Mouse (Mus musculus): Measurements from ENCODE around the gene Gm32742. TPM values are rescaled to one million over a fixed set of nuclear protein-coding genes. Genes with fewer than 3 reads are reported as not detected.
A peak's percentile ranks its signal among the peaks of the same experiment; 100 is the strongest.
"Not testable (repeated sequence)": the region's sequence is repeated elsewhere in the genome, so short reads cannot be mapped to it uniquely, and the experiment has no call there.

Gene Gm32742
- total RNA-seq, 2 experiments from 2014 or later, result not detected

DNA sequence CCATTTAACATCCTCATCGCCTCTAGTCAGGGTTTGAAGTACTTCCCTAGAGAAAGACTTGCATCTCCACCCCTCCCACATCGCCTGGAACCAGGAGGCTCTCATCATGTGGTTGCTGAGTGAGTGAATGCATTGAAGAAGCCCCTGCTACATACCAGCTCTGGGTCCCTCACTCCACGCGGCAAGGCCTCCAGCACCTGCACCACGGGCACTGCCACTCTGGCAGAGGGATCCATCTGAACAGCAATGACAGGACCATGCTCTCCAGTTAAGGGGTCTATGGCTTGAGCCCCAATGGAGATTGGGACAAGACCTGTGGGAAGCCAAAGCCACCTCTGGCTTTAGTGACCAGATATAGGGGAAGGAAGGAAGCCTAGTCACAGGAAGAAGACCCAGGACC is 18.0 kb downstream of the Gm32742 start:
- DNase-seq, result no peak

DNA sequence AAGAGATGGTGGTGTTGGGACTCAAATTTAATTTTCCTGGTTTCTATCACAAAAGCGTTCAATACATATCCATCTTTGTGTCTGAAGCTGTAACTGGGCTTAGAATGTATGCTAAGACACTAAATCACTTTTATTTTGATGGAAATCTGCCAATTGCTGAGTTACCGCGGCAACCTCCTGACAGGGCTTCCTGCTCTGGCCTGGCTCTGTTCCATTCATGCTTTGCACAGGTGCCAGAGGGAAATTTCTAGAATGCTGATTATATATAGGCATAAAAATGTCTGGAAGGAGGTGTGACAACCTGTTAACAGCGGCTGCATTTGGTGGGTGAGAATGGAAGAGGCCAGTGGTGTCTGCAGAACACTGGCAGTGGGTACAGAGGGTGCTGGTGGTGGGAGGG is 18.8 kb downstream of the Gm32742 start:
- no peak for DNase-seq

DNA sequence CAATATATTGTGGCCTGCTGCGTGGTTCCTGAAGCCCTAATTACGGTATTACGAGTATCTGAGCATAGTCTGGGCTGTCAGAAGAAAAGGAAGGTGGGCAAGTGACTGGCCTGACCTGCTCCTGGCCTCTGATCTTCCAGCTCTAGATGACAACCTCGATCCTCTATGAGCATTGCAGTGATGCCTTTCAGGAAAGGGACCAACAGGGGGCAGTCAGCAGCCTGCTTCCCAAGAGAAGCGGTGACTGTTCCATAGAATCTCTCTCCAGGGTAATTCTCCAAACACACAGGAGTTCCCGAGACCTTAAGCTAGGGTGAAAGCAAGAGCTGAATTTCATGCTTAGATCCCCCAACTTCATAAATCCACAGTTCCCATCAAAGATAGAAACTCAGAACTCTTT is 21.1 kb downstream of the Gm32742 start:
- DNase-seq, result no peak

DNA sequence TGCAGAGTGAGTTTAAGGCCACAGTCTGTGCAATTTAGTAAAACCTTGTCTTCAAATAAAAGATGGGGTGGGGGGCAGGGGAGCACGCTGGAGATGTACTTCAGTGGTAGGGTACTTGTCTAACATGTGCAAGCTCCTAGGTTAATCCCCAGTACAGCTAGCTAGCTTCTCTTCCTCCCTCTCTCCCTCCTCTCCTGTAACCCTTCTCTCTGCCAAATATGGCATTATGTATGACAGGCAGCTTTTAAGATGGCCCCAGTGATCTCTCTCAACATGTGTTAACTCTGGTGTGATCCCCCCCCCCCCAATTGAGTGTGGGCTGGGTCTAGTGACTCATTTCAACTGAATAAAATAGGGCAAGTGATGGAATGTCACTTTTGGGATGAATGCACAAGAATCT is 21.9 kb downstream of the Gm32742 start:
- no peak for DNase-seq

DNA sequence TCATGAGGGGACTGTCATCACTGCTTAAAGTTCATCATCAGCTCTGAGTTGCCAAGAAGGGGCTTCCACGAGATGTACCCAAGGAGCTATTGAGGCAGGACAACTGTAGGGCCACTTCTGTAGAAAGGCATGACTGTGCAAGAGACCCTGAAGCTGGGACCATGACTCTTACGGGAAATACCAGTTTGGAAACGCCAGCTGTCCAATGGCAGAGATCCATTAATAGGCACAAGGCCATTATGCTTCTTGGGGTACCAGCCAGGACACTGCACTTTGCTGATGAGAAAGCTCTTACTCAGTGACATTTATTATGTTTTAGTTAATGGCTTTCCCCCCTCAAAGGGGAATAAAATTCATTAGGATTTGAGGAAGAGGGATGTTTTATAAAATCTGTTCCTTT is 24.6 kb downstream of the Gm32742 start:
- no peak for DNase-seq

DNA sequence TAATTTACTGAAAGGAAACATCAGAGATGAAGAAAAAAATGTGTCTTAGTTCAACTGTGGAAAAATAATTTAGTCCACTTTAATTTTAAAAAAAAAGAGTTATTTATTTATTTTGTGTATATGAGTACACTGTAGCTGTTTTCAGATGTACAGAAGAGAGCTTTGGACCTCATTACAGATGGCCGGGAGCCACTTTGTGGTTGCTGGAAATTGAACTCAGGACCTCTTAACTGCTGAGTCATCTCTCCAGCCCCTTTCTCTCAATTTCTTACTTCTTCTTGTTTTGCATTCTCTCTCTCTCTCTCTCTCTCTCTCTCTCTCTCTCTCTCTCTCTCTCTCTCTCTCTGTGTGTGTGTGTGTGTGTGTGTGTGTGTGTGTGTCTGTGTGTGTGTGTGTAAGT is 25.9 kb downstream of the Gm32742 start:
- DNase-seq, result not testable (repeated sequence)

DNA sequence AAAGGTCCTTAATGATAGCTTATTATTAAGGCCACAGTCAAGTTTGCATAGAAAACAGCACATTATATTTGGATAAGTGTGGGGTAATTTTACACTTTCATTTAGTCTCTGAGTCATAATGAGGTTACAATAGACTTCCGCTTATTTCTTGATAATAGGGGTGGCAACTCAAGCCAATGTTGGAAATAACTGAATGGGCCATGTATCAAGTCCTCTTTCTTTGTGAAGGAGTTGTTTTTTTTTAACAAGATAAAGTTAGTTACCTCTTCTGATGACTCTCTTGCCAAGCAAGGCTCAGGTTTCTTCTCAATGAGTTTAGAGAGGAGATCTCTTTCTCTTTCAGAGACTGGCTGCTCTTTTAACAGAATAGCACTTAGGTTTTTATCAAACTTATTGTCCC is 27.0 kb downstream of the Gm32742 start:
- no peak for DNase-seq

DNA sequence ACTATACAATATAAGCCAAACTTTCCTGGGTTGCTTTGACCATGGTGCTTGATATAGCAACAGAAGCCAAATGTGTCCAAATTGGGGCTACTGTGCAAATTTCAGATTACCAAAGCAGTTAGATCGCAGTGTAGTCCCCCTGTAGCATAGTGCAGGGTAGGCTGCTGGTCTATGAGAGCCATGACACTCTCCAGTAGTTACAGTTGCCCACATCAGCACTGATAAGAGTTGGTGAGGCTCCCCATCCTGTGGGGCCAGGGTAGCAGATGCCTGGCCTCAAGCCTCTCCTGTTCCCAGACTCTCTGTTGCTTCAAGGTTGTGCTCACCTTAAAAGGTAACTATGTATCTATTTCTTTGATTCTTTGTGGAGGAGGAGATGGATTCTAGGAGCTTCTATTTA is 27.5 kb downstream of the Gm32742 start:
- DNase-seq, result no peak

DNA sequence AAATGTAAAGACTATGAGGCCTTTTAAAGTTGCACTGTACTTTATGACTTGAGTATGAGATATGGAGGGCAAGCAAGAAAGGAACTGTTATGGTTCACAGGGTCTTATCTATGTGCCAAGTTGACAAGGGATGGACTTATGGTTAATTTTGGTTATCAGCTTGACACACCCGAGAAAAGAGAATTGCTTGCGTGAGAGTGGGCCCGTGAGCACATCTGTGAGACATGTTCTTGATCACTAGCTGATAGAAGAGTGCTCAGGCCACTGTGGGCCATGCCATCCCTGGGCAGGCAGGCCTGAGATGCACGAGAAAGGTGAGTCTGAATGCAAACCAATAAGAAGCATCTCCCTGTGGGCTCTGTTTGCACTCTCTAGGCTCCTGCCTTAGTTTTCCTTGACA is 27.9 kb downstream of the Gm32742 start:
- no peak for DNase-seq

DNA sequence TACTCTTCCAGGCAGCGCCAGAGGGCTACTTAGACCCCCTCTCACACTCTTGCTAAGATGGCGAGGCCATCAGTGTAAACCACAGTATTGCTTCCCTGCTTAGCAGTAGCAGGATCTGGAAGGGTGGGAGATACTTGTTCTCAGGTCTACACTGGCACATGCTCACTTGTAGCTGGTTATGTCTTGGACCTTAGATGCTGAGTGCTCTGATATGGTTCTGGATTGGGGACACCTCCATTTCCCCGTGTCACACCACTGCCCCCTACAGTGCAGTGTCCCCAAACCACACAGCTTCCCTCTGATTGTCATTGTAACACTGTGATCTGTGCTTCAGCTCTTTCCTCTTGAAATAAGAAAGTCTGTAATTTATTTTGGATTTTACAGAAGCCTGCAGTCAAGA is 28.3 kb downstream of the Gm32742 start:
- DNase-seq, result no peak

DNA sequence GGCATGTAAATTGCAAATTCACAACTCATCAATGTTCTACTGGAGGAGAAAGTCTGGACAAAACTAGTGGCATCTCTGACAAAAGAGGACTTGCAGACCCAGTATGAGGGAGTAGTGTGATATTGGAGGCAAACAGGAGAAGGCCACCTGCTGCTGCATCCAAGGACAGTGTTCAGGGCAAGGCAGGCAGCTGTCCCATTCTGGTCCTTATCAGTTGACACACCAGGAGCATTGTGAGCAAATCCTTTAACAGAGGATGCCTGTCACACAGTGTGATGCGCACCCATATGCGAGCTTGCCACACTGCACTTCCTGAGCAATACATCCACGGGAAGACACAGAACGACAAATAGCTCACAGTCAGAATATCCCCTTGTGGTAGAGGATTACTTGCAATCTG is 50.5 kb downstream of the Gm32742 start:
- no peak for DNase-seq

DNA sequence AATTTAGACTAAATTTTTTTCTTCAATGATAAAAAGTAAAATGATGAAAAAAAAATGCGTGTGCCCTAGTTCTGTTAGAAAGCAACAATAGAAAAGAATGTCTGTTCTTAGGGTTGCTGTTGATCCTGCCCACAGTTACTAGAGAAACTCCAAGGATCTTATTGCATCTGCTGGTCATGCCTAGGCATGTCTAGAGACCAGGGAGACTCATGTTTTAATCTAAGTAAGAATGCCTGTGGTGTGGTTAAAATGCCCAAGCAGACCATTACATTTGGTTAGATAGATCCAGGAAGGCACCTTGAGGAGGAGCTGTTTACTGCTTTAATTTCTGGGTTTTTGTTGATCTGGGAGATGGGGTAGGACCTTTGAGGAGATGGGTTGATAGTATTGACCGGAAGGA is 59.6 kb downstream of the Gm32742 start:
- no peak for DNase-seq

DNA sequence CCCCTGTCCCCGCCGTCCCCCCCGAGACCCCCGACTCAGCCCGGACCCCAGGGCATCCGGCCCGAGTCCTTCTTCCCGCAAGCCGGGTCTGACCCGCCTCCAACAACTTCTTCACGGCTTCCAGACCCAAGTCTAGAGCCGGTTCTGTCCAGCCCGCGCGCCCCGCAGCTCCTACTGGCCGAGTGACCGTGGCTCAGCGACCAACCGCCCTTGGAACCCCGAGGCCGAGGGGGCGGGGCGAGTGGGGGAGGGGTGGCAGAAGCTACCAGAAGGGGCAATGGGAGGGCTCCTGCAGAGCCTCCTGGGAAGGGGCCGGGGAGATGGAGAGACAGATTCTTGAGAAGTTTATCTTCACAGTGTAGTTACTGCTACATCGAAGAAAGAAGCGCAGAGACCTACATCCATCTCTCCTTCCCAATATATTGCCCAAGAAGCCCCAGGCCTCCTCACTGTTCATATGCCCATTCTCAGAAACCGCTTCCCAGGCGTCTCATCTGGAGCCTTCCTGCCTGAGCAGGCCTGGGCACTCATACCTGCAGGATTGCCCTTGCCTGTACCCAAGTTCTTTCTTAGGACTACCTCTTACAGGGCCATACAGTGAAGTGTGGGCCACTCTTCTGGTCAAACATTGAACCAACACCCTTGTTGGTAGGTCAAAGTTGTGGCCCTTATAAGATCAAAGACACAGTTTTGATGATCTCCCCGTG is 61.4 kb downstream of the Gm32742 start:
- no peak for DNase-seq

DNA sequence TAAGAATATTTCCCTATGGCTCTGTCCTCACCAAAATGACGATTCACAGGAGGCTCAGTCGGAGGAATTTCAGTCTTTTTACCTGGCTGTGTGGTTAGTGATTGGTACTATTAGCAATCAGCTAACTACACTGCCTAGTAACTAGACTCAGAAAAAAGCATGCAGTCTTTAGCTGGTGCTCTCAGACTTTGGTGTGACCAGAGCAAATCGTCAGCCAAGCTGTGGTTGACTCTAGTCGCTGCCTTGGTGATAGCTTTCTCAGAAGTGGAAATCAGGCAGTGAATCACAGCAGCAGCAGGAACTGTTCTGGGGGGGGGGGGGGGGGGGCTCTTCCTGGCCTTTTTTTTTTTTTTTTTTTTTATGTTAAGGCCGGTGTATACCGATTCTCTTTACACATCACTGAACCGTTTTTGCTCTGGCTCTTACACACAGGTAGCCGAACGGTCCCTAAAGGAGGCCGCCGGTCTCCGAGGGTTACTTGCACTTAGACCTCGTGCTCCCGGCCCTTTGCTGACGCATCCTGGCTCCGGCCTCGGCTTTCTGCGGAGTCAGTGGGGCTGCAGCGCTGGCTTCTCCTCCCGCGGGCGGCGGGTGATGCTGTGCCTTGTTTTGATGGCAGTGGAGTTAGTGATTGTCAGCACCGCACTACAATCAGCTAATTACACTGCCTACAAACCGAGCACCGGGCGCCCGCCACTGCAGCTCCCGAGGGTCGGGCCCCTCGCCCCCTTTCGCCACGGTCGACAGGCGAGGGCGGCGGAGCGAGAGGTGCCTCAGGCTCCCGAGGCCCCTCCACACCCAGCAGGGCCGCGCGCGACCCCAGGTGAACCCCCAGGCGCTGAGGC is 62.1 kb downstream of the Gm32742 start:
- peak; percentile 30 to 33 for DNase-seq

DNA sequence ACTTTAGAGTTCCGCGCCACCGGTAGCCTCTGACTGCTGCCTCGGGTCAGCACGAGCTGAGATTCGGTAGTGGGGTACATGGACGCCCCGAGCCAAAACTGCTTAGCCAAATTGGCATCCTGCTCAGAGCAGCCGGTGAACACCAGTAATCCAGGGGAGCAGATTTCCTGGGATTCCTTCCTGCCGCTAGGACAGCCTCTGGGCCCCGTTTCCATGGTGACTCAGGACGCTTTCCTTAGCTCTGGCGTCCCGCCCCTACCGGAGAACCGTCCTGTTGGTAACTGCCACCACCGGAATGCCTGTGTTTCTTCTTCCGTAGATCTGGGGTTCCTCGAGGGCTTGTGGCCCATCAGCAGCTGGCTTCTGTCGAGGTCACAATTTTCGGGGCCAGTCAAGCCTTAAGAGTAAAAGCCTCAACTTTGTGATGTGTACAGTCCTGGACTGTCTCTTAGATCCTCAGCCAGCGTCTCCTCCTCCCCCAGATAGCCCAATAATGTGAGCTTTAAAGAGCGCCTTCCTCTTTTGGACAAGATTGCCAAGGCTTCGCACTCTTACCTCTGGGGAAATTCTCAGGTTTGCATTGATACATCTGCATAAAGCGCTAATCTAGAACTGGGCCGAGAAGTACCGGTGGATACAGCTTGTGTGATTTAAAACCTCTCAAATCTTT is 63.4 kb downstream of the Gm32742 start, which contains the start of gene 4833427G06Rik:
Gene 4833427G06Rik, minus strand, starts transcription at position 323 of the 670 bp plus-strand sequence.
- DNase-seq, result peak; percentile 18 to 21

DNA sequence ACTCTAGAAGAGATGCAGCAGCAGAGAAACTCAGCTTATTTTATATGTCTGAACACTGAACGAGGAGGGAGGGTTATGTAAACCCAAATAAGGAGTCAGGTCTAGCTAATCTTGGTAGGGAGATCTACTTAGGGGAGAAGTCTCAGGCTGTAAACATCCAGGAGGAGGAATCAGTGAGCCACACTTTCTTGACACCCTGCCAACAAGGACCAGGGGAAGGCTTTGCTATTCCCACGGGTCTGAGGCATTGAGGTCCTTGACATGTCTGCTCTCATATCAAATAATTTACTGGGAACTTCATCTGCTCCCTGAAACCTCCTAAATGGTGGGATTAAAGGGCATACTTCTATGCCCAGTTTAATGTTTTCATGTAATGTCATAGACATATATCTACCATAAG is 69.0 kb downstream of the Gm32742 start:
- no peak for DNase-seq

DNA sequence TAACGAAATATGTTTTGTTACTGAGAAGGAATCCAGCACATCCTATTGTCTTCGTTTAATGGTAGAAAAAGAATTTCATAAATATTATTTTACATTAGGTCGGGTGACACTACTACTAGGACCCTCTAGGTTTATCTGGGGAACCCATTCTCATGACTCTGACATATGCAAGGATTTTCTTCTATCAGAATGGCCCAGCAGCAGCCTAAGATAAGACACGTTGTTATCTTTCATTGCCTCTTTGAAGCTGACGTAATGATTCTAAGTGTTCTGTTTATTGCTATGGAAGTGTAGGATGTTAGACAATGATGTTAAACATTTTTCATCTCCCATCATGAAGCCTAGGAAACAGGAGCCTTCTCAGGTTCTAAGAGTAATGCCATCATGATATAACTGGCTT is 71.6 kb downstream of the Gm32742 start:
- no peak for DNase-seq

DNA sequence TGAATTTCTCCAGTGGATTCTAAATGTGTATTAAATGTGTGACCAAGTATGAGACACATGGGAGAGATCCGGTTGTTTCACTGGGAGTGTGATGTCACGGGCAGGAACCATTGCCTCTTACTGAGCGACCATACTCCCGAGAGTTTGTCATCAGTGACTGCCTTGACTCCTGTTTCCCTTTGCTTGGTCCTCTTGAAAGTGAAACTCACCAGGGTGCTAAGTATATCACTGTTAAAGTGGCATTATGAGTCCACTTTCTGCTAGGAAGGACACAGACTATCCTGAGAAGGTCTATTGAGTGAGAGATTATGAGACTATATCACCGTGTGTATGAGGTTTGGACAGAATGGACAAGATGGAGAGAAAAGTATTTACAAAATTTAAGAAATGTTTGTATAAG is 83.7 kb downstream of the Gm32742 start:
- DNase-seq, result no peak

Small RNAs within 50 kb of the gene (microRNA-seq; reads per million reads assigned to microRNA genes)
- 18.0 to 37.3 reads per million in 2 experiments for gene Mir34b
- 424 to 485 reads per million in 2 experiments for gene Mir34c

Other genes starting within 250 kb of the Gm32742 start
- gene Sik2, start 156.4 kb downstream of the Gm32742 start, total RNA-seq (2021), result 10 to 100 TPM; 37.8 to 43.5 TPM
- gene Btg4, start 104.6 kb downstream of the Gm32742 start, total RNA-seq (2021), result not detected
- gene Layn, start 88.4 kb downstream of the Gm32742 start, total RNA-seq (2021), result 1 to 10 TPM; 3.8 to 5.9 TPM
- not detected for gene 4833427G06Rik, start 63.4 kb downstream of the Gm32742 start, total RNA-seq (2021)
- gene Pou2af1, start 48.2 kb upstream of the Gm32742 start, total RNA-seq (2021), result not detected
- gene Colca2, start 113.1 kb upstream of the Gm32742 start, total RNA-seq (2021), result under 1 TPM; 0.65 to 0.91 TPM
- gene 1810046K07Rik, start 163.4 kb upstream of the Gm32742 start, total RNA-seq (2021), result not detected

All from layer of hippocampus, postnatal 36 days (tissue).